Mouse (Mus musculus): ENCODE data around the gene Umad1. TPM values are rescaled to one million over a fixed set of nuclear protein-coding genes. Genes with fewer than 3 reads are reported as not detected.

Umad1 gene
- polyA plus RNA-seq, 1 experiment from 2014 or later: 15.0 TPM

DNA sequence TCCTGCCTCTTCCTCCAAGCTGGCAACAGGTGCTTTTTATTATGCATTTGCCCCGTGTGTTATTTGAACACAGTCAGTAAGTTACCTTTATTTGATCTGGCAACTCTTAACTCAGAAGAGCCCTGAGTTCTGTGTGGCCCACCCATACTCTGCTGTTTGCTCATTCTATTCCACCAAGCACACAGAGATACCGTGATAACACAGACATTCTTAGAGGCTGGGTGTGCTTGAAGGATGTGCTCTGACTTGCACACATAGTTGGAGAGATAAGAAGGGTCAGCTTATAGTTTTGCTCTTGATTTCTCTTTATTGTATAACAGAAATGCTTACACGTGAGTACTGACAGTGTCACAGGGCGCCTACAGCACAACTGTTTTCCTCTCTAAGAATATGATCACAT is 133.9 kb downstream of the Umad1 start:
- H3K4me3 ChIP-seq (ENCODE audit: low read depth, low read length): no peak overlapping the region
- no peaks in the 10 kb centered on the region for H3K27me3 ChIP-seq (ENCODE audit: control insufficient read depth, insufficient read depth, low read depth, low read length)
- no peaks in the 10 kb centered on the region for H3K9me3 ChIP-seq (replicated peaks; ENCODE audit: control insufficient read depth, low read length)
- peak; percentile 43; the same call in 1 of the 2 replicates for ATAC-seq (ENCODE audit: low read depth)
- no peak overlapping the region for H3K9ac ChIP-seq (ENCODE audit: low read depth, low read length)
- 38% methylated on average over 4 of the region's 4 CpGs for WGBS (ENCODE audit: insufficient replicate concordance)
- no peaks in the 10 kb centered on the region for H3K36me3 ChIP-seq (ENCODE audit: control insufficient read depth, insufficient read depth)
- H3K27ac ChIP-seq (ENCODE audit: low read length): no peak overlapping the region
- H3K4me1 ChIP-seq (ENCODE audit: control insufficient read depth, low read depth, low read length): 0 out of 2 replicates have a peak, but pooled peaks cover 3% of the 10 kb centered on the region
- no peak overlapping the region for H3K4me2 ChIP-seq (ENCODE audit: low read depth, low read length)

DNA sequence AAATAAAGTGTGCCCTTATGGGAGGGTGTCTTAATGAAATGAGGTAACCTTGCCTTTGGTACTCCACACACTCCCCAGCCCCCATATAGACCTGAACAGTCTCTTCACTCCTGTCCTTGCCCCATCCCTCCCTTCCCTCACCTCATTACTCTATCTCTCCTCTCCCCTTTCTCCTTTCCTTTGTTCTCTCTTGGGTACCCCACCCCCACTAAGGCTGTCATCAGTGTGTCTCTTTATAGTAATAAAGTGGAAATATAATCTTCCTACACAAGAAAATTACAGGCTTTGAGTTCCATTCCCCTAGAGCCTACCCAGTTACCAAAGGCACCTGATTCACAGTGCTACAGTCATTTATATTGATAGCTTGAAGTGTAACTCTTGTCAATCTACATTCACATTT is 135.0 kb downstream of the Umad1 start:
- no peaks in the 10 kb centered on the region for H3K9me3 ChIP-seq (replicated peaks; ENCODE audit: control insufficient read depth, low read length)
- no peak overlapping the region for H3K27ac ChIP-seq (ENCODE audit: low read length)
- H3K27me3 ChIP-seq (ENCODE audit: control insufficient read depth, insufficient read depth, low read depth, low read length): no peaks in the 10 kb centered on the region
- no peaks in the 10 kb centered on the region for H3K36me3 ChIP-seq (ENCODE audit: control insufficient read depth, insufficient read depth)
- 0 out of 2 replicates have a peak, but pooled peaks cover 3% of the 10 kb centered on the region for H3K4me1 ChIP-seq (ENCODE audit: control insufficient read depth, low read depth, low read length)
- H3K9ac ChIP-seq (ENCODE audit: low read depth, low read length): no peak overlapping the region
- no peak for ATAC-seq (ENCODE audit: low read depth)
- H3K4me2 ChIP-seq (ENCODE audit: low read depth, low read length): no peak overlapping the region
- H3K4me3 ChIP-seq (ENCODE audit: low read depth, low read length): no peak overlapping the region

DNA sequence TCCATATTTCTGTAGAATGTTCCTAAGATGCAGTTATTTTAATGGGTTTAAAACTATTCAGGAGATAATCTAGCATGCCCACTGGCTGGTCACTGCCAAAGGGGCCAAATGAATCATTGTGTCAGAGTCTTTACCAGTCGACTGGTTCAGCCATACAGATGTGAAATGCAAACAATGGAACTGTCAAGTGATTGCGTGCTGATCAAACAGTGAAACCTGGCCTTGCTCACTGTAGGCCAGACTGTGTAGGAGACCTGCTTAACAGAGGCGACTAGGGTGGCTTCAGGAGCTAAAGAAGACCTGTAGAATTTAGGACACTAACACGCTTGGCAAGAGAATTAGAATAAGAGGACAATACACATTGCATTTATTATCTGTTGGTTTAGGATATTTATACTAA is 136.0 kb downstream of the Umad1 start:
- no peaks in the 10 kb centered on the region for H3K27me3 ChIP-seq (ENCODE audit: control insufficient read depth, insufficient read depth, low read depth, low read length)
- no peaks in the 10 kb centered on the region for H3K9me3 ChIP-seq (replicated peaks; ENCODE audit: control insufficient read depth, low read length)
- H3K4me2 ChIP-seq (ENCODE audit: low read depth, low read length): no peak overlapping the region
- no peak overlapping the region for H3K27ac ChIP-seq (ENCODE audit: low read length)
- no peaks in the 10 kb centered on the region for H3K36me3 ChIP-seq (ENCODE audit: control insufficient read depth, insufficient read depth)
- H3K9ac ChIP-seq (ENCODE audit: low read depth, low read length): no peak overlapping the region
- peak; percentile 53; the same call in 1 of the 2 replicates for ATAC-seq (ENCODE audit: low read depth)
- H3K4me3 ChIP-seq (ENCODE audit: low read depth, low read length): no peak overlapping the region
- 49% methylated on average over 4 of the region's 4 CpGs for WGBS (ENCODE audit: insufficient replicate concordance)
- 0 out of 2 replicates have a peak, but pooled peaks cover 3% of the 10 kb centered on the region for H3K4me1 ChIP-seq (ENCODE audit: control insufficient read depth, low read depth, low read length)

DNA sequence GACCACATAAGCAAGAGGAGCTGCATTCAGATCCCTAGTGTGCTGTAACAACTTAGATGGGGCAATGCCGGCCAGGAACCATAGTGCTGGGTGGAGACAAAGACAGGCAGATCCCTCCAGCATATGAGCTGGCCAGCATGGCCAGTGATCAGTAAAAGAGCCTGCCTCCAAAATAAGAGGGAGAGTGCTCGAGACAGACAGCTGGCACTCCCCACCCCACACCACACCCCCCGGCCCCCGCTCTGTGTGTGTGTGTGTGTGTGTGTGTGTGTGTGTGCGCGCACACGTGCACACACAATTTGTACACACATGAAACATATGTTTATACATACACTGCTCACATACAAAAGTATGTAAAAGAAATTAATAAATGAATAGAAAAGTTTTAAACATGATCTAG is 138.2 kb downstream of the Umad1 start:
- H3K4me1 ChIP-seq (ENCODE audit: control insufficient read depth, low read depth, low read length): 0 out of 2 replicates have a peak, but pooled peaks cover 3% of the 10 kb centered on the region
- 89% methylated on average over 7 of the region's 7 CpGs for WGBS (ENCODE audit: insufficient replicate concordance)
- no peak overlapping the region for H3K27ac ChIP-seq (ENCODE audit: low read length)
- no peak overlapping the region for H3K9ac ChIP-seq (ENCODE audit: low read depth, low read length)
- H3K9me3 ChIP-seq (replicated peaks; ENCODE audit: control insufficient read depth, low read length): no peaks in the 10 kb centered on the region
- no peak overlapping the region for H3K4me3 ChIP-seq (ENCODE audit: low read depth, low read length)
- H3K27me3 ChIP-seq (ENCODE audit: control insufficient read depth, insufficient read depth, low read depth, low read length): no peaks in the 10 kb centered on the region
- no peak overlapping the region for H3K4me2 ChIP-seq (ENCODE audit: low read depth, low read length)
- no peak for ATAC-seq (ENCODE audit: low read depth)
- H3K36me3 ChIP-seq (ENCODE audit: control insufficient read depth, insufficient read depth): no peaks in the 10 kb centered on the region

DNA sequence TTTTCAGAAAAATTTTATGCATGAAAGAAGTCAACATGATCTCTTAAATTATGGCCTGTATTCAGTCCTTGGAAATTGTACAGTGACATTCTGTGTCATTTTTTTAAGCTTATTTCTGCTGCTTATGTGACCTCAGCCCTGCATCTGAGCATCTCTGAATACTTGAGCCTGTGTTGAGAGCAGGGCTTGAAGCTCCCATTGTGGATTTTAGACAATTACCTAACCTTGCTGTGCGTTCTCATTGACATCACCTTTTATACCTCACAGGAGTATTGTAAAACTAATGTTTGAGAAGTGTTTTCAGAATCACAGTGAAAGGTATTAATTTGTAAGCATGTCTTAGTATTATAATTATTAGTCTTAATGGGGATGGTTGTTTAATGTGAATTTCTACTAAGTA is 140.6 kb downstream of the Umad1 start:
- no peak for ATAC-seq (ENCODE audit: low read depth)
- no peak overlapping the region for H3K27ac ChIP-seq (ENCODE audit: low read length)
- no peak overlapping the region for H3K4me3 ChIP-seq (ENCODE audit: low read depth, low read length)
- H3K36me3 ChIP-seq (ENCODE audit: control insufficient read depth, insufficient read depth): no peaks in the 10 kb centered on the region
- no peak overlapping the region for H3K4me2 ChIP-seq (ENCODE audit: low read depth, low read length)
- H3K27me3 ChIP-seq (ENCODE audit: control insufficient read depth, insufficient read depth, low read depth, low read length): no peaks in the 10 kb centered on the region
- 73% methylated on average over 1 of the region's 1 CpGs for WGBS (ENCODE audit: insufficient replicate concordance)
- no peaks in the 10 kb centered on the region for H3K4me1 ChIP-seq (ENCODE audit: control insufficient read depth, low read depth, low read length)
- no peak overlapping the region for H3K9ac ChIP-seq (ENCODE audit: low read depth, low read length)
- no peaks in the 10 kb centered on the region for H3K9me3 ChIP-seq (replicated peaks; ENCODE audit: control insufficient read depth, low read length)

DNA sequence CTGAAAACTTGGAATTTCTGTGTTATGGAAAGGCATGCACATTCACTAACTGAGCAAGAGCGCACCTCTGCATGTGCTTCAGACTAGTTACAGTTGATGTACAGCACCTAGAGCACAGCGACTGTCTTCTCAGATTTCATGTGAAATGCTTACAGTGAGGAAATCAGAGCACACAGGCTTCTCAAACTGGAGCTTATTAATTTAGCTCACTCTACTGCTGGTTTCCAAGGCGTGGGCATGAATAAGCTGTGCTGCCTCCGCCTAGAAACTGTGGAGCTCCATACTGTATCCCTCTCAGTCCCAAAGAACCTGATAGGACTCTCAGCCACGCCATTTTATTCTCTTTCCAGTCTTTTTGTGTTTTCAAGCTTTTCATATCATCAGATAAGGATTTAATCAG is 144.0 kb downstream of the Umad1 start:
- Histone ChIP-seq H3K9ac (ENCODE audit: low read depth, low read length) (no peak overlapping the region), H3K4me1 (ENCODE audit: control insufficient read depth, low read depth, low read length) (no peaks in the 10 kb centered on the region), H3K27ac (ENCODE audit: low read length) (no peak overlapping the region), H3K36me3 (ENCODE audit: control insufficient read depth, insufficient read depth) (no peaks in the 10 kb centered on the region), H3K9me3 (replicated peaks; ENCODE audit: control insufficient read depth, low read length) (no peaks in the 10 kb centered on the region), H3K4me2 (ENCODE audit: low read depth, low read length) (no peak overlapping the region), H3K4me3 (ENCODE audit: low read depth, low read length) (no peak overlapping the region), H3K27me3 (ENCODE audit: control insufficient read depth, insufficient read depth, low read depth, low read length) (no peaks in the 10 kb centered on the region)
- no peak for ATAC-seq (ENCODE audit: low read depth)
- 74% methylated on average over 5 of the region's 5 CpGs for WGBS (ENCODE audit: insufficient replicate concordance)

DNA sequence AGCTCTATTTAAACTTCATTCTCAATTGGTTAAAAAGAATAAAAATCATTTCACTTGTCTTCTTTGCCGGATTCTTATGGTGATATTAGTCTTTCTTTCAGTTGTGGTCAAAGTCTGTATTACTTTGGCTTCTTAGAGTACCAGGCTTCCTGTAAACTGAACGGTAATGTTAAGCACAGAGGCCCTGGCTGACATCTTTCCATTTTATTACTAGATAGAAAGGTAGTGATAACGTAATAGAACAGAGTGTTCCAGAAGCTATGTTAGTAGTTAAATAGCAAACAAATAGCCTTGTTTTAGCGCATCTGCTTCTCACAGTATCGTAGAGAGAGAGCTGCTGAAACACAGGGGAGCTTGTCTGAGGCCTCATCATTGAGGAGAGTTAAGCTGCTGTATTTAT is 146.8 kb downstream of the Umad1 start:
- no peaks in the 10 kb centered on the region for H3K36me3 ChIP-seq (ENCODE audit: control insufficient read depth, insufficient read depth)
- ATAC-seq (ENCODE audit: low read depth): no peak
- H3K9me3 ChIP-seq (replicated peaks; ENCODE audit: control insufficient read depth, low read length): no peaks in the 10 kb centered on the region
- H3K9ac ChIP-seq (ENCODE audit: low read depth, low read length): no peak overlapping the region
- H3K27me3 ChIP-seq (ENCODE audit: control insufficient read depth, insufficient read depth, low read depth, low read length): no peaks in the 10 kb centered on the region
- no peak overlapping the region for H3K27ac ChIP-seq (ENCODE audit: low read length)
- no peak overlapping the region for H3K4me3 ChIP-seq (ENCODE audit: low read depth, low read length)
- WGBS (ENCODE audit: insufficient replicate concordance): 79% methylated on average over 5 of the region's 5 CpGs
- no peak overlapping the region for H3K4me2 ChIP-seq (ENCODE audit: low read depth, low read length)
- H3K4me1 ChIP-seq (ENCODE audit: control insufficient read depth, low read depth, low read length): no peaks in the 10 kb centered on the region

DNA sequence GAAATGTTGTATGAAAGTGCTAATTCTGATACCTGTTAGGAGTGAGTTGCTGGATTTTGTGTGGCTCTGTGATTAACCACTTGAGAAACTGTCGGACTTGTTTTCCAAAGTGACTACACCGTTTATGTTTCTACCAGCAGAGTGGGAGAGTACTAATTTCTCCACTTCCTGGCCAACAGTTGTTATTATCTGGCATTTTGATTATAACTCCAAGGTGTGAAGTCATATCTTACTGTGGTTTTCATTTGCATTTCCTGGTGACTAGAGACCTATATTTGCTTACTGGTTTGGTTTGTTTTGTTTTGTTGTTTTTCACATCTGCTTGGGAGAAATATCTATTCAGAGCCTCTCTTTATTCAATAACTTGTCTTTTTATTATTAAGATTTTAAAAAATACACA is 149.2 kb downstream of the Umad1 start:
- 73% methylated on average over 2 of the region's 2 CpGs for WGBS (ENCODE audit: insufficient replicate concordance)

DNA sequence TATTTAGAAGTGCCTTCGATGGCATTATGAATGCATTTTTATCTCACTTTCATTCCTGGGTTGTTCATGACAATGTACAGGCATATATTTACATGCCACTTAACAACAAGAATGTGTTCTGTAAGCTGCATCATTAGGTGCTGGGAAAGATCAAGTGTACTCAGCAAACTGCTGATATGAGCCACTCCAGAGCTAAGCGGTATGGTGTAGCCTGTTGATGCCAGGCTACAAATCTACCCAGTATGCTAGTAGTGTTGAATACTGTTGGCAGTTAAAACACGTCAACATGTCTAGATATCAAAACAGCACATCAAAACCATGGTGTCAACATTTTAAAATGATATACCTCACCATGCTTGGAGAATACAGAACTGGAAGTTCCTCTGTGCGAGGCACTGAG is 150.8 kb downstream of the Umad1 start:
- no peak overlapping the region for H3K9ac ChIP-seq (ENCODE audit: low read depth, low read length)
- no peaks in the 10 kb centered on the region for H3K4me1 ChIP-seq (ENCODE audit: control insufficient read depth, low read depth, low read length)
- no peak overlapping the region for H3K27ac ChIP-seq (ENCODE audit: low read length)
- ATAC-seq (ENCODE audit: low read depth): no peak
- H3K36me3 ChIP-seq (ENCODE audit: control insufficient read depth, insufficient read depth): no peaks in the 10 kb centered on the region
- no peak overlapping the region for H3K4me3 ChIP-seq (ENCODE audit: low read depth, low read length)
- no peaks in the 10 kb centered on the region for H3K27me3 ChIP-seq (ENCODE audit: control insufficient read depth, insufficient read depth, low read depth, low read length)
- H3K9me3 ChIP-seq (replicated peaks; ENCODE audit: control insufficient read depth, low read length): no peaks in the 10 kb centered on the region
- WGBS (ENCODE audit: insufficient replicate concordance): 68% methylated on average over 4 of the region's 4 CpGs
- no peak overlapping the region for H3K4me2 ChIP-seq (ENCODE audit: low read depth, low read length)

More for the DNA sequence above, 149.2 kb downstream of the Umad1 start:
- Histone ChIP-seq H3K36me3 (ENCODE audit: control insufficient read depth, insufficient read depth) (no peaks in the 10 kb centered on the region), H3K9me3 (replicated peaks; ENCODE audit: control insufficient read depth, low read length) (no peaks in the 10 kb centered on the region), H3K27ac (ENCODE audit: low read length) (no peak overlapping the region), H3K4me2 (ENCODE audit: low read depth, low read length) (no peak overlapping the region), H3K4me3 (ENCODE audit: low read depth, low read length) (no peak overlapping the region), H3K4me1 (ENCODE audit: control insufficient read depth, low read depth, low read length) (no peaks in the 10 kb centered on the region), H3K27me3 (ENCODE audit: control insufficient read depth, insufficient read depth, low read depth, low read length) (no peaks in the 10 kb centered on the region), H3K9ac (ENCODE audit: low read depth, low read length) (no peak overlapping the region)
- ATAC-seq (ENCODE audit: low read depth): no peak

All from liver, embryonic 16.5 days (tissue).